Mouse (Mus musculus): ENCODE results near the gene Mllt10. TPM values are rescaled to one million over a fixed set of nuclear protein-coding genes. Genes with fewer than 3 reads are reported as not detected.

The Mllt10 gene
- polyA plus RNA-seq, 1 experiment from 2014 or later = 53.4 TPM

DNA sequence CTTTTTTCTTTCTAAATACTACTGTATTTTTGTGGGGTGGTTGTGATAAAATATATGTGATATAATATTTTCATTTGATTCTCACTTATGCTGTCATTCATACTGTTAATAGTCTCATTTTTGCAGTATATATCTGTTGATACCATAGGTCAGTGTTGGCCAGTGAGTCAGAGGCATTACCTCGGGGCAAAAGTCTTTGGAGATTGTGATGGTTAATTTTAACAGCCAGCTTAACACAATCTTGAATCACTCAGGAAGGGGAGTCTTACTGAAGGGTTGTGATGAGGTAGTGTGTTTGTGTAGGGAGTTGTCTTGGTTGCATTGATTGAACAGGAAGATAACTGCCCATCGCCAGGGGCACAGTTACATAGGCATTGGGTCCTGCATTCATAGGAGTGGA, 83.1 kb downstream of the Mllt10 start:
- no peak overlapping the region for H3K4me3 ChIP-seq
- H3K9me3 ChIP-seq = no peaks in the 10 kb centered on the region
- no peak overlapping the region for H3K27ac ChIP-seq
- H3K27me3 ChIP-seq = no peaks in the 10 kb centered on the region
- H3K4me1 ChIP-seq = no peaks in the 10 kb centered on the region
- WGBS = 82% methylated on average over 2 of the region's 2 CpGs
- H3K4me2 ChIP-seq = no peak overlapping the region
- peaks cover 37% of the 10 kb centered on the region for H3K36me3 ChIP-seq
- no peak overlapping the region for H3K9ac ChIP-seq
- ATAC-seq (ENCODE audit: insufficient number of reproducible peaks, low FRiP score, low TSS enrichment, low read depth) = no peak

GRCm38 (mm10) chr2:18139646-18140045, 84.6 kb downstream of the Mllt10 start:
- Histone ChIP-seq H3K36me3 (peaks cover 37% of the 10 kb centered on the region), H3K27ac (no peak overlapping the region)
- WGBS = 97% methylated on average over 5 of the region's 5 CpGs

GRCm38 (mm10) chr2:18156131-18156530, 101.1 kb downstream of the Mllt10 start:
- Histone ChIP-seq H3K27ac (no peak overlapping the region), H3K4me1 (no peaks in the 10 kb centered on the region), H3K4me3 (no peak overlapping the region), H3K9me3 (no peaks in the 10 kb centered on the region), H3K36me3 (peaks cover 26% of the 10 kb centered on the region), H3K27me3 (no peaks in the 10 kb centered on the region), H3K9ac (no peak overlapping the region), H3K4me2 (no peak overlapping the region)
- 98% methylated on average over 3 of the region's 3 CpGs for WGBS
- no peak for ATAC-seq (ENCODE audit: insufficient number of reproducible peaks, low FRiP score, low TSS enrichment, low read depth)

More at GRCm38 (mm10) chr2:18139646-18140045, 84.6 kb downstream of the Mllt10 start:
- H3K4me2 ChIP-seq = no peak overlapping the region
- H3K4me3 ChIP-seq = no peak overlapping the region
- no peaks in the 10 kb centered on the region for H3K9me3 ChIP-seq
- no peaks in the 10 kb centered on the region for H3K4me1 ChIP-seq
- no peaks in the 10 kb centered on the region for H3K27me3 ChIP-seq
- no peak for ATAC-seq (ENCODE audit: insufficient number of reproducible peaks, low FRiP score, low TSS enrichment, low read depth)
- no peak overlapping the region for H3K9ac ChIP-seq

- no peak overlapping the region for H3K4me3 ChIP-seq
- no peak for ATAC-seq (ENCODE audit: insufficient number of reproducible peaks, low FRiP score, low TSS enrichment, low read depth)
- WGBS = 72% methylated on average over 3 of the region's 3 CpGs
- peaks cover 29% of the 10 kb centered on the region for H3K36me3 ChIP-seq
- no peak overlapping the region for H3K4me2 ChIP-seq
- H3K4me1 ChIP-seq = no peaks in the 10 kb centered on the region
- no peaks in the 10 kb centered on the region for H3K9me3 ChIP-seq
- no peaks in the 10 kb centered on the region for H3K27me3 ChIP-seq
- no peak overlapping the region for H3K27ac ChIP-seq
- no peak overlapping the region for H3K9ac ChIP-seq
Measured at GRCm38 (mm10) chr2:18159426-18159825, 104.4 kb downstream of the Mllt10 start.

DNA sequence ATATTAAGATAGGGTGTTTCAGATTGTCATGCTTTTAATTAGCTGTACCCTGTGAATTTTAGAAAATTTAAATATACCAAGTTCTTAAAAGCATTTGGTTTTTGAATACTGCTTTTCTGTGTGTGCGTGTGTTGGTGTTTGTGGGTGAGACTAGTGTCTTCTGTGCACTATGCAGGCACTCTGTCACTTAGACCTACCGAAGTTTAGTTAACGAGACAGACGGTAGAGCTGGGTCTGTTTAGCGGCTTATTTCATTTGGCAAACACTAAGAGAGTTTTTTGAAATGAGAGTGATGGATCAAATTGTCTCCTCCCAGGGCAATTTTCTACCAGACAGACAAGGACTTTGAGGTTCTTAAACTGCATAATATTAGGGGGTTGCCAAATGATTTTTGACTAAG, 106.0 kb downstream of the Mllt10 start:
- no peak overlapping the region for H3K4me2 ChIP-seq
- 74% methylated on average over 5 of the region's 5 CpGs for WGBS
- H3K4me1 ChIP-seq = no peaks in the 10 kb centered on the region

GRCm38 (mm10) chr2:18165511-18165910, 110.5 kb downstream of the Mllt10 start:
- Histone ChIP-seq H3K27me3 (no peaks in the 10 kb centered on the region), H3K9ac (no peak overlapping the region), H3K4me2 (no peak overlapping the region), H3K9me3 (no peaks in the 10 kb centered on the region), H3K4me3 (no peak overlapping the region), H3K27ac (no peak overlapping the region), H3K4me1 (no peaks in the 10 kb centered on the region), H3K36me3 (peaks cover 15% of the 10 kb centered on the region)
- ATAC-seq (ENCODE audit: insufficient number of reproducible peaks, low FRiP score, low TSS enrichment, low read depth) = no peak
- WGBS = 35% methylated on average over 2 of the region's 2 CpGs

More for the DNA sequence above, 106.0 kb downstream of the Mllt10 start:
- no peak overlapping the region for H3K27ac ChIP-seq
- H3K27me3 ChIP-seq = no peaks in the 10 kb centered on the region
- H3K9ac ChIP-seq = no peak overlapping the region
- ATAC-seq (ENCODE audit: insufficient number of reproducible peaks, low FRiP score, low TSS enrichment, low read depth) = no peak
- peaks cover 20% of the 10 kb centered on the region for H3K36me3 ChIP-seq
- H3K4me3 ChIP-seq = no peak overlapping the region
- H3K9me3 ChIP-seq = no peaks in the 10 kb centered on the region

GRCm38 (mm10) chr2:18169174-18169948, 114.3 kb downstream of the Mllt10 start:
- no peak for ATAC-seq (ENCODE audit: insufficient number of reproducible peaks, low FRiP score, low TSS enrichment, low read depth)
- H3K27ac ChIP-seq = no peak overlapping the region
- no peaks in the 10 kb centered on the region for H3K9me3 ChIP-seq
- no peak overlapping the region for H3K9ac ChIP-seq
- H3K36me3 ChIP-seq = peaks cover 9% of the 10 kb centered on the region; the same call in 1 of the 2 replicates
- H3K4me1 ChIP-seq = no peaks in the 10 kb centered on the region
- H3K4me2 ChIP-seq = no peak overlapping the region
- 65% methylated on average over 1 of the region's 1 CpGs for WGBS
- no peak overlapping the region for H3K4me3 ChIP-seq
- H3K27me3 ChIP-seq = no peaks in the 10 kb centered on the region

GRCm38 (mm10) chr2:18175234-18175633, 120.2 kb downstream of the Mllt10 start:
- Histone ChIP-seq H3K4me3 (no peak overlapping the region), H3K4me1 (no peaks in the 10 kb centered on the region), H3K27ac (no peak overlapping the region), H3K4me2 (no peak overlapping the region), H3K9me3 (no peaks in the 10 kb centered on the region), H3K27me3 (no peaks in the 10 kb centered on the region), H3K9ac (no peak overlapping the region), H3K36me3 (peaks cover 16% of the 10 kb centered on the region)
- WGBS = 58% methylated on average over 1 of the region's 1 CpGs
- no peak for ATAC-seq (ENCODE audit: insufficient number of reproducible peaks, low FRiP score, low TSS enrichment, low read depth)

DNA sequence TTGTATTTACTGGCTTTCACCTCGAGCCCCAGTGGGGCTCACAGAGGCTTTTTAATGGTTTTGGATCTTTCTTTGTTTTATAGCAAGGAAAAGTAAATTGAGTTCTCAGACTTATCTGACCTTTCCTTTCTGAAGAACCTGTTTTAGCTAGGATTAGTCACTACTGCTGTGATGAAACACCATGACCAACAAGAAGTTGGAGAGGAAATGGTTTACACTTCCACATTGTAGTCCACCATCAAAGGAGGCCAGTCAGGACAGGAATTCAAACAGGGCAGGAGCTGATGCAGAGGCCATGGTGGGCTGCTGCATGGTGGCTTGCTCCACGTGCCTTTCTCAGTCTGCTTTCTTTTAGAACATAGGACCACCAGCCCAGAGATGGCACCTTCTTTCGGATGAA, 121.2 kb downstream of the Mllt10 start:
- no peaks in the 10 kb centered on the region for H3K4me1 ChIP-seq
- no peak overlapping the region for H3K27ac ChIP-seq
- no peak overlapping the region for H3K4me3 ChIP-seq
- no peak for ATAC-seq (ENCODE audit: insufficient number of reproducible peaks, low FRiP score, low TSS enrichment, low read depth)
- no peak overlapping the region for H3K4me2 ChIP-seq
- 85% methylated on average over 3 of the region's 3 CpGs for WGBS
- H3K9me3 ChIP-seq = no peaks in the 10 kb centered on the region
- no peaks in the 10 kb centered on the region for H3K27me3 ChIP-seq
- peaks cover 16% of the 10 kb centered on the region for H3K36me3 ChIP-seq
- H3K9ac ChIP-seq = no peak overlapping the region

DNA sequence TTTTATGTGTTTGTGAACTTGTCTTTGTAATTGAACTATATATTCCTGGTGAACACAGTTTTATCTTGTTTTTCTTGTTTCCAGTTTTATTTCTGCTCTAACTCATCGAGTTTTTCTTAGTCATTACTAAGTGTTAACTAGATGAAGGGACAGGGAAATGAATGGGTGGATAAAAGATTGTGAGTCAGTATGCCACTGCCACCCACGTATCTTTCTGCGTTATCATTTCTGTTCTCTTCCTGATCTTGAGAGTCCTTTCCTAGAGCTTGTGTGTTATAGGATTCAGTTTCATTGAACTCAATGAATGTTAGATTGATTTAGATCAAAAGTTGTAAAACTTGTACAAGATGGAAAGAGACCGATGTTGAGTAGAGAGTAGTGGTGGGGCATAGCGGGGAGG, 125.3 kb downstream of the Mllt10 start:
- H3K4me3 ChIP-seq = no peak overlapping the region
- ATAC-seq (ENCODE audit: insufficient number of reproducible peaks, low FRiP score, low TSS enrichment, low read depth) = no peak
- no peak overlapping the region for H3K4me2 ChIP-seq
- peaks cover 27% of the 10 kb centered on the region for H3K36me3 ChIP-seq
- H3K27ac ChIP-seq = no peak overlapping the region
- 89% methylated on average over 5 of the region's 5 CpGs for WGBS
- H3K9ac ChIP-seq = no peak overlapping the region
- no peaks in the 10 kb centered on the region for H3K9me3 ChIP-seq
- no peaks in the 10 kb centered on the region for H3K4me1 ChIP-seq
- H3K27me3 ChIP-seq = no peaks in the 10 kb centered on the region

- Histone ChIP-seq H3K36me3 (peaks cover 25% of the 10 kb centered on the region), H3K27me3 (no peaks in the 10 kb centered on the region), H3K9ac (no peak overlapping the region), H3K4me2 (no peak overlapping the region), H3K4me1 (no peaks in the 10 kb centered on the region), H3K9me3 (no peaks in the 10 kb centered on the region), H3K27ac (no peak overlapping the region), H3K4me3 (no peak overlapping the region)
- WGBS = 78% methylated on average over 3 of the region's 3 CpGs
- ATAC-seq (ENCODE audit: insufficient number of reproducible peaks, low FRiP score, low TSS enrichment, low read depth) = no peak
Measured at GRCm38 (mm10) chr2:18181631-18182030, 126.6 kb downstream of the Mllt10 start.

DNA sequence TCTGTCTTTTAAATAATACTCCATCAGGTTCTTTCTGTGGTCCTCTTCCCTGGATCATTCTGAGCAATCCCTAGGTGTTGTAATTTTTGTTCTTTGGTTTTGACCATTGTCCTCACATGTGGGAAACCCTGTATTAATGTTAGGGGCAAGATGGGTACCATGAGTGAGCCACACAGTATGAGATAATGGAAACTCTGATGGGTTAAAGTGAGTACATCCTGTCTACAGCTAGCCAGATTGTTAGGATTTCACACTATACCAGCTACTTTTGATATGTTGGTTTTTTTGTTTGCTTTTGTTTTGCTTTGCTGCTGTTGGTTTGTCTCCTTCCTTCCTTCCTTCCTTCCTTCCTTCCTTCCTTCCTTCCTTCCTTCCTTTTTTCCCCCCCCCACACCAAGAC, 128.0 kb downstream of the Mllt10 start:
- Histone ChIP-seq H3K9ac (no peak overlapping the region), H3K36me3 (peaks cover 31% of the 10 kb centered on the region; the same call in 1 of the 2 replicates), H3K9me3 (no peaks in the 10 kb centered on the region), H3K4me3 (no peak overlapping the region), H3K27ac (no peak overlapping the region), H3K4me2 (no peak overlapping the region), H3K4me1 (no peaks in the 10 kb centered on the region), H3K27me3 (no peaks in the 10 kb centered on the region)
- ATAC-seq (ENCODE audit: insufficient number of reproducible peaks, low FRiP score, low TSS enrichment, low read depth) = no peak

DNA sequence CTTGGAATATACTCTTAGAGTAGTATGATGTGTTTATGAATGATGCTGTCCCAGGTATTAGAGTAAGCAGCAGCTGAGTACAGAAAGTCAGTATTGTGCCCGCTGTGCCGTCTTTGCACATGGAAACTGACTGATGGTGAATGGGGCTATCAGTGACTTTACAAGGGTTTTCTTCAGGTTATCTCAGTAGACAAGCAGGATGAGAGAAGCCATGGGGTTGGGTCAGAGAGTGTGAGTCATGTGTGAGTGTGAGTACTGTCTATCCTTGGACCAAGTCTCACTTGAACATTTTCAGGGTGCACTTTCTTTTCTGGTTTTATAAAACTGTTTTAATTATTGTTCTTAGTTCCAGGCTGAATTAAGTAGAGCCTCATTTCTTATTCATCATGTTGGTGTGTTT, 133.3 kb downstream of the Mllt10 start:
- no peak overlapping the region for H3K4me3 ChIP-seq
- H3K36me3 ChIP-seq = peaks cover 42% of the 10 kb centered on the region

More for the DNA sequence above, 133.3 kb downstream of the Mllt10 start:
- no peaks in the 10 kb centered on the region for H3K4me1 ChIP-seq
- H3K4me2 ChIP-seq = no peak overlapping the region
- no peaks in the 10 kb centered on the region for H3K9me3 ChIP-seq
- no peak overlapping the region for H3K27ac ChIP-seq
- no peak for ATAC-seq (ENCODE audit: insufficient number of reproducible peaks, low FRiP score, low TSS enrichment, low read depth)
- H3K9ac ChIP-seq = no peak overlapping the region
- 94% methylated on average over 2 of the region's 2 CpGs for WGBS
- H3K27me3 ChIP-seq = no peaks in the 10 kb centered on the region

All from limb, embryonic 15.5 days (tissue).